Mouse (Mus musculus) splenic B cell, adult 2 months (primary cell): Measurements from ENCODE around the gene Metap1.

Experiments used
- DNase-seq: peaks from one replicate; pipeline ENCODE4 v3.0.0-alpha.2; 2011; ENCODE audit warnings: low read depth, low spot score
- H3K27me3 ChIP-seq: 2 replicates; pipeline ENCODE4 v1.6.1; 2012; ENCODE audit warnings: mild to moderate bottlenecking, low read length, moderate library complexity, mixed read lengths; ENCODE audit not compliant: control insufficient read depth, poor library complexity, insufficient read depth, severe bottlenecking
- H3K36me3 ChIP-seq: 2 replicates; pipeline ENCODE4 v1.6.1; 2012; ENCODE audit warnings: mild to moderate bottlenecking, low read length, moderate library complexity, mixed read lengths; ENCODE audit not compliant: control insufficient read depth, poor library complexity, insufficient read depth, severe bottlenecking

Gene Metap1

GRCm38 (mm10) chr3:138489327-138490033 lies at the start of gene Metap1:
Gene Metap1, minus strand, starts transcription at chr3:138489515.
- Histone ChIP-seq H3K27me3 (no peaks in the 10 kb centered on the region), H3K36me3 (0 out of 2 replicates have a peak, but pooled peaks cover 2% of the 10 kb centered on the region)
- peak; percentile 97 for DNase-seq

GRCm38 (mm10) chr3:138536031-138536430 lies 46.7 kb upstream of the Metap1 start:
- DNase-seq, result no peak
- Histone ChIP-seq H3K36me3 (no peaks in the 10 kb centered on the region), H3K27me3 (no peaks in the 10 kb centered on the region)

GRCm38 (mm10) chr3:138532764-138533163 lies 43.4 kb upstream of the Metap1 start:
- no peak for DNase-seq
- Histone ChIP-seq H3K36me3 (no peaks in the 10 kb centered on the region), H3K27me3 (no peaks in the 10 kb centered on the region)

GRCm38 (mm10) chr3:138531479-138532181 lies 42.3 kb upstream of the Metap1 start:
- no peak for DNase-seq
- Histone ChIP-seq H3K27me3 (no peaks in the 10 kb centered on the region), H3K36me3 (no peaks in the 10 kb centered on the region)

- DNase-seq, result no peak
- no peaks in the 10 kb centered on the region for H3K27me3 ChIP-seq
- H3K36me3 ChIP-seq, result no peaks in the 10 kb centered on the region
Measured at GRCm38 (mm10) chr3:138530578-138531478, 41.5 kb upstream of the Metap1 start.

- Histone ChIP-seq H3K27me3 (no peaks in the 10 kb centered on the region), H3K36me3 (no peaks in the 10 kb centered on the region)
- no peak for DNase-seq
Measured at GRCm38 (mm10) chr3:138528265-138528664, 39.0 kb upstream of the Metap1 start.

- H3K36me3 ChIP-seq, result no peaks in the 10 kb centered on the region
- H3K27me3 ChIP-seq, result no peaks in the 10 kb centered on the region
- DNase-seq, result peak; percentile 59
Measured at GRCm38 (mm10) chr3:138527667-138528231, 38.4 kb upstream of the Metap1 start.

GRCm38 (mm10) chr3:138526916-138527666 lies 37.8 kb upstream of the Metap1 start:
- DNase-seq, result peak; percentile 99
- H3K36me3 ChIP-seq, result no peaks in the 10 kb centered on the region
- no peaks in the 10 kb centered on the region for H3K27me3 ChIP-seq

GRCm38 (mm10) chr3:138526073-138526915 lies 37.0 kb upstream of the Metap1 start, which contains the start of gene Eif4e:
Gene Eif4e, plus strand, starts transcription at chr3:138526179.
- Histone ChIP-seq H3K27me3 (no peaks in the 10 kb centered on the region), H3K36me3 (no peaks in the 10 kb centered on the region)
- DNase-seq, result peak; percentile 39

GRCm38 (mm10) chr3:138525494-138525893 lies 36.2 kb upstream of the Metap1 start:
- no peaks in the 10 kb centered on the region for H3K27me3 ChIP-seq
- H3K36me3 ChIP-seq, result no peaks in the 10 kb centered on the region
- no peak for DNase-seq

GRCm38 (mm10) chr3:138523956-138524355 lies 34.6 kb upstream of the Metap1 start:
- H3K27me3 ChIP-seq, result no peaks in the 10 kb centered on the region
- no peaks in the 10 kb centered on the region for H3K36me3 ChIP-seq
- no peak for DNase-seq

GRCm38 (mm10) chr3:138519218-138519617 lies 29.9 kb upstream of the Metap1 start:
- H3K27me3 ChIP-seq, result no peaks in the 10 kb centered on the region
- no peak for DNase-seq
- H3K36me3 ChIP-seq, result no peaks in the 10 kb centered on the region

GRCm38 (mm10) chr3:138517881-138518280 lies 28.6 kb upstream of the Metap1 start:
- Histone ChIP-seq H3K27me3 (no peaks in the 10 kb centered on the region), H3K36me3 (no peaks in the 10 kb centered on the region)
- peak; percentile 71 for DNase-seq
